Mouse (Mus musculus) adrenal gland, postnatal 36 days (tissue): Measurements from ENCODE around the gene Hist1h4f. TPM values are rescaled to one million over a fixed set of nuclear protein-coding genes. Genes with fewer than 3 reads are reported as not detected.
"Not testable (repeated sequence)": the region's sequence is repeated elsewhere in the genome, so short reads cannot be mapped to it uniquely, and the experiment has no call there.

Source experiments
- DNase-seq, 2 experiments: peaks; one replicate each; pipeline ENCODE4 v3.0.0; 2021; ENCODE audit warnings: mixed read lengths in 1 of 2
- total RNA-seq, 2 experiments: library from RNA; stranded (reverse); gene quantifications; 2 replicates each; pipeline ENCODE4 v1.2.3; 2021

The Hist1h4f gene
- total RNA-seq, 2 experiments from 2014 or later: 112 to 118 TPM

DNA sequence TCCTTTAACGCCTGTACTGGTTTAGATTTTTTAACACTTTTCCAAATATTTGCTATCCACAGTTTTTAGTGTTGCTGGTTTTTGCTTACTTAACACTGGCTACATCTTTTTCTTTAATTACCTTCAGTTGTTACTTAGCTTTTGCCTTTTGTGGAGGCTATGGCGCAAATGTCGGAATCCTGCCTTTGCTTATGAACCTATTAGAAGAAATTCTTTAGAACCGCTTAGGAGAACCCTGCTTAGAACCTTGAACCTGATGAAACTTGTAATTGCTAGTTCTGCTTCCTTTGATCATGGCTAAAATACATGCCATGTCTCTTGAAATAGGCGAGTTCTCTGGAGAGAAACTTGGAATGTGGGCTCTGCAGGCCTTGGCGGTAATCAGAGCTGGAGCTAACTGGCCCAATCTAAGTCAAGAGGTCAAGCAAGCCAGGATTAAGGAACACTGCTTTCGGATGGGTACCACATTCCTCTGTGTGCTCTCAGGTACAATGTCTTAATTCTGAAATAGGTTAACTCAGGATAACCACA lies 25.0 kb upstream of the Hist1h4f start:
- no peak for DNase-seq

DNA sequence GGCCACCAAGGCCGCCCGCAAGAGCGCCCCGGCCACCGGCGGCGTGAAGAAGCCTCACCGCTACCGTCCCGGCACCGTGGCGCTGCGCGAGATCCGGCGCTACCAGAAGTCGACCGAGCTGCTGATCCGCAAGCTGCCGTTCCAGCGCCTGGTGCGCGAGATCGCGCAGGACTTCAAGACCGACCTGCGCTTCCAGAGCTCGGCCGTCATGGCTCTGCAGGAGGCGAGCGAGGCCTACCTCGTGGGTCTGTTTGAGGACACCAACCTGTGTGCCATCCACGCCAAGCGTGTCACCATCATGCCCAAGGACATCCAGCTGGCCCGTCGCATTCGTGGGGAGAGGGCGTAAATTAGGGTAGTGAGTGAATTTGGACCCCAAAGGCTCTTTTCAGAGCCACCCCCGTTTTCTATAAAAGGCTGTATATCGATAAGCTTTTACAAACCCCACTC lies 24.4 kb upstream of the Hist1h4f start:
- DNase-seq: not testable (repeated sequence)

DNA sequence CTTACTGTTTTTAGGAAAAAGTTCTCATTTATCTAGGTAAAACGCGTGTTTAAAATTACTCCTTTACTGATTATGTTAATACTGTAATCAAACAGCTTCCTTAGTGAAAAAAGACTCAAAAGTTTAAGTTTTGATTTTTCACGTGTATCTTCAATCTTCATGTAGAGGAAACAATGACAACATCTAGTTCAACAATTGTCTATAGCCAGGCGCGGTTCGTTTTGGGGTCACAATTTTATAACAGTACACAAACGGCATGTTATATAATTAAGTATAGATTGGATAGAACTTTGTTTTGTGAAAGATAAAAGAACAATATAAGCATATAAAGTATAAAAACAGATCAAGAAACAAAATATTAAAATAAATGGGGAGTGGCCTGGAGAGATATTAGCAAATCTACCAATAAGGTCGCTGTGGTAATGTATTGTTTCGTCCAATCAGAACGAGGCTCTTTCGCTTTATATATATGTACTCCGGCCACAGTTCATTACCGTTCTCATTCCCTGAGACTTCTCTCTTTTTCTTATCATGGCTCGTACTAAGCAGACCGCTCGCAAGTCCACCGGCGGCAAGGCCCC lies 23.9 kb upstream of the Hist1h4f start, which contains the start of gene Hist1h3d:
Gene Hist1h3d (plus strand): TSS at position 493 of the 581 bp plus-strand sequence.
- DNase-seq: no peak

DNA sequence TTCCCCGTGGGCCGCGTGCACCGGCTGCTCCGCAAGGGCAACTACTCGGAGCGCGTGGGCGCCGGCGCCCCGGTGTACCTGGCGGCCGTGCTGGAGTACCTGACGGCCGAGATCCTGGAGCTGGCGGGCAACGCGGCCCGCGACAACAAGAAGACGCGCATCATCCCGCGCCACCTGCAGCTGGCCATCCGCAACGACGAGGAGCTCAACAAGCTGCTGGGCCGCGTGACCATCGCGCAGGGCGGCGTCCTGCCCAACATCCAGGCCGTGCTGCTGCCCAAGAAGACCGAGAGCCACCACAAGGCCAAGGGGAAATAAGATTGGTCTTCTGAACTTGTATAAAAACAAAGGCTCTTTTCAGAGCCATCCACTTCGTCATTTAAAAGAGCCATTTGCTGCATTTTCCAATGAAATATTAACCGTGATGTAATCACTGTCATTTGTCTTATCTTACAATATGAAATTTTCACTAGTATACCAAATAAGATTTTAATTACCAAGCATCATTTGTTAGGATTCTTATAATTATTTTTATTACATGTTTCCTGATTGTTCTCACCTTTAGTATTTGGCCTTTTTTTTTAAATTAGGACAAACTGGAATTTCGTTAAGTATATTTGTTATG lies 23.2 kb upstream of the Hist1h4f start:
- not testable (repeated sequence) for DNase-seq

DNA sequence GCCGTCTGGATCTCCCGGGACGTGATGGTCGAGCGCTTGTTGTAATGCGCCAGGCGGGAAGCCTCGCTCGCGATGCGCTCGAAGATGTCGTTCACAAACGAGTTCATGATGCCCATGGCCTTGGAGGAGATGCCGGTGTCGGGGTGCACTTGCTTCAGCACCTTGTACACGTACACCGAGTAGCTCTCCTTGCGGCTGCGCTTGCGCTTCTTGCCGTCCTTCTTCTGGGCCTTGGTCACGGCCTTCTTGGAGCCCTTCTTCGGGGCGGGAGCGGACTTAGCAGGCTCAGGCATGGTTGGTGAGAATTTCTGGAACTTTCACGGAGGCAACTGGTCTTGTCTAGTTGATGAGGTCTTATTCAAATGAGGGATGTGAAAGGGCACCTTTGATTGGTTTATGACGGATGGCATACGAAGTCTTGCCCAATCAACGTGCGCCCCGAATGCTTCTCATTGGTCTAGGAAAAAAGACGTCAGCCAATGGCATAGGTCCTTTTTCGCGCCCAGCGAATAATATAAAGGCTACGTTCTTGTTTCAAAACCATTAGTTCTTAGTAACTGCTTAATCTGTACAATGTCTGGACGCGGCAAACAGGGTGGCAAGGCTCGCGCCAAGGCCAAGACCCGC lies 22.6 kb upstream of the Hist1h4f start, which contains the start of the genes Hist1h2bf and Hist1h2ad:
Gene Hist1h2bf (minus strand): TSS at position 299 of the 627 bp plus-strand sequence.
Gene Hist1h2ad (plus strand): TSS at position 484 of the 627 bp plus-strand sequence.
- peak; percentile 78 to 83 for DNase-seq

DNA sequence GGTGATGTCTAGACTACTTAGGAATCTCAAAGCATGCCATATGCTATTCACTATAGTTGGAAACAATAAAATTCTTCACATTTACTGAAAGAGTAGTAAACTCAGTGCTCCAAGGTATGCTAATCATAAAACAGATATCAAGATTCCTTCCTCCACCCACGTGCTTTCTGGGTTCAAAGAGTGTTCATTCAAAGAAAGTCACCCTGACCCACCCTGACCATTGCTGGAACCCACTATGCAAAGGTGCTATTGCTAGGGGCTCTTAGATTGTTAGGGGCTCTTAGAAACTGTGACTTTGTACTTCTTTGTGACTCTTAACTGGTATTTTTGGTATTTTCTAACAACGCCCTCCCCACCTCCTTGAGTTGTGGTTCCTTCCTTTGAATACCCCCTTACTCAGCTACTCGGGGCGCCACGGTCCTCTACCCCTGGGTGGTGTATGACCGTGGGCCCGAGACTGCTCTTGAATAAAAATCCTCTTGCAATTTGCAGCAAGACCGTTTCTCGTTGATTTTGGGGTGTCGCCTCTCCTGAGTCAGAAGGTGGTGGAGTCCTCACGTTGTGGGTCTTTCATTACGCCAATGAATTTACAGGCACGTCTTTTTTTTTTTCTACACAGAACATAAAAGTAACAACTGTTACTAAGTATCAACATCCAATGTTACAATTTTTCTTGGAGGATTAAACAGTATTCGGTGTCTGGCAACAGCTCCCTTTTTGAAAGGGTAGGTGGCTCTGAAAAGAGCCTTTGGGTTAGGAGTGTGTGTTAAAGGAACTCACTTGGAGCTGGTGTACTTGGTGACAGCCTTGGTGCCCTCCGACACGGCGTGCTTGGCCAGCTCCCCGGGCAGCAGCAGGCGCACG lies 21.8 kb upstream of the Hist1h4f start:
- not testable (repeated sequence) for DNase-seq

DNA sequence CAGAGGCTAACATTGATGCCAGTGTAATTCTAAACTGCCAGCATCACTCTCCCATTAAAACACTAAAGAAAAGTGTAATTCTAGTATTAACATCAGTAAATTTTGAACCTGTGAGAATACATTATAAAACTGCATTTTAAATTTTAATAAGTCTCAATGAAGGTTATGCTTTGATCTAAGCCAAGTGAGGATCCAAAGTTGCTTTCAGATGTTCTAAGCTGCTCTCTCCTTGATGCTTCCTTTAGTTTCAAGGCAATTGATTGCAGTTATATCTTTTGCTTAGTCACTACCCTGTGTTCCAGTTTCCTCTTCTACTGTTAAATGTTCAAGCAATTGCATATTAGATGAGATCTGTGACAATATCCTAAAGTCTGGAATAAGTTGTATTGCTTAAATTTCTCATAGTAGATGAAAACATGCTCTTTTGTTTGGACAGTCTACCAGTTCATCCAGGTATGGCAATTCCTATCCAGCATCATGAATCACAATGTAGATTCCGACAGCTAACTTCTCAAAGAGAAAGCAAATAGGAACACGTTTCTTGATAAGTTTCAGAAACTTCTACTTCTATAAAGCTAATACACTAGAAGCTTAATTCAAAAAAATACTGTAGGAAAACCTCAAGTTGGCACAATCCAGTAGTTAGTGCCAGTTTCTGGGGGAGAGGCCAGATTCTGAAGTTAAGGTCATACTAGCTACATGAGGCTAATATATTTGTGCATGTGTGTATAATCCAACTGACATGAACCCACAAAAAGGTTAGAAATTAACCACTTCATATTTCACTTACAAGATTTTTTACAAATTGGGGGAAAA lies 21.0 kb upstream of the Hist1h4f start:
- DNase-seq: no peak

DNA sequence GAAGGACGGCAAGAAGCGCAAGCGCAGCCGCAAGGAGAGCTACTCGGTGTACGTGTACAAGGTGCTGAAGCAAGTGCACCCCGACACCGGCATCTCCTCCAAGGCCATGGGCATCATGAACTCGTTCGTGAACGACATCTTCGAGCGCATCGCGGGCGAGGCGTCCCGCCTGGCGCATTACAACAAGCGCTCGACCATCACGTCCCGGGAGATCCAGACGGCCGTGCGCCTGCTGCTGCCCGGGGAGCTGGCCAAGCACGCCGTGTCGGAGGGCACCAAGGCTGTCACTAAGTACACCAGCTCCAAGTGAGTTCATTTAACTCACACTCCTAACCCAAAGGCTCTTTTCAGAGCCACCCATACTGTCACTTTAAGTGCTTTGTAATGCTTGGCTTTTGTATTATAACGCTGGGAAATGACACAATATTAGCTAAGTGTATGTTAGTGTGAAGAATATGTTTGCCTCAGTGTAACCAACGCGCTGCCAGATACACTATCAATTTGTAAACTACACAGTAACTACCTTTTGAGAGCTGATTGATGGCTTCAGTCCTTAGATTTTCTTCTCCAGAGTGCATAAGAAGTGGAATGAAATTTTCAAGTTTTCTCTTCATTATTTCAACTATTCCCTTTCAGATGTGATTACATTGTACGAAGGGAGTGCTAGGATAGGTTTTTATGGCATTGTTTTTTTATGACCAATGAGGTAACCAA lies 20.2 kb upstream of the Hist1h4f start:
- not testable (repeated sequence) for DNase-seq

DNA sequence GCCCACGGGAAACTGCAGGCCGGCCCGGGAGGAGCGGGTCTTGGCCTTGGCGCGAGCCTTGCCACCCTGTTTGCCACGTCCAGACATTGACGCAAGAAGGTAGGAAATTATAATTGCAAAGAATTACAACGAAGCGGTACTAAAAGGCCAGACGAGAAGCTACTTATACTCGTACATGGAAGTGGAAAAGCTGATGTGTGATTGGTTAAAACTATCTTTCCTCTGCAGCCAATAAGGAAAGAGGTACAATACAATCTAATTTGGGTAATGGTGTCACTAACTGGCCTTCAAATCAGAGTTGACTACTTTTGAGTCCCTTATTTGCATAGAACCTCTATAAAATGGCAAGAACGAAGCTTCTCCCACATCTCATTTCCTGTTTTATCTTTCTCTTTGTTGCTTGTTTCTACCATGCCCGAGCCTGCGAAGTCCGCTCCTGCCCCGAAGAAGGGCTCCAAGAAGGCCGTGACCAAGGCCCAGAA lies 19.6 kb upstream of the Hist1h4f start, which contains the start of the genes Hist1h2ae and Hist1h2bg:
Gene Hist1h2ae (minus strand): TSS at position 199 of the 482 bp plus-strand sequence.
Gene Hist1h2bg (plus strand): TSS at position 375 of the 482 bp plus-strand sequence.
- DNase-seq: peak; percentile 53

DNA sequence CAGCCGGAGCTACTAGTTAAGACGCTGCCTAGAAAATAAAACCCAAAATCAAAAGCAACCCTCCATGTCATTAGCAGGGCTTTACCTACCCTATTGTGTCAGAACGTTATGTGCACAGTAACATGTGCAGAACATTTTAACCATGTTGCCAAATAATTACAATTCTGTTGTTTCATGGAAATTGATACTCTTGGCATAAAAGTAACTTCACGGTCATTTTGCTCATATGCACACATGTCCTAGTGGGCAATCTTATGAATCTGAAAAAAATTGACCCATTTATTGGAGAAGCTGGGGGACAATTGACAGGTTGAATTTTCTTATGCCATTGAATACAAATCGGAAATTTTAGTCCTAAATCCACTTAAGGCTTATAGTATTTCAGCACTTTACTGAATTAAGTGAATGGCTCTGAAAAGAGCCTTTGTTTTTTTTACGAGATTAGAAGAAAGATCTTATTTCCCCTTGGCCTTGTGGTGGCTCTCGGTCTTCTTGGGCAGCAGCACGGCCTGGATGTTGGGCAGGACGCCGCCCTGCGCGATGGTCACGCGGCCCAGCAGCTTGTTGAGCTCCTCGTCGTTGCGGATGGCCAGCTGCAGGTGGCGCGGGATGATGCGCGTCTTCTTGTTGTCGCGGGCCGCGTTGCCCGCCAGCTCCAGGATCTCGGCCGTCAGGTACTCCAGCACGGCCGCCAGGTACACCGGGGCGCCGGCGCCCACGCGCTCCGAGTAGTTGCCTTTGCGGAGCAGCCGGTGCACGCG lies 19.0 kb upstream of the Hist1h4f start:
- DNase-seq: not testable (repeated sequence)

DNA sequence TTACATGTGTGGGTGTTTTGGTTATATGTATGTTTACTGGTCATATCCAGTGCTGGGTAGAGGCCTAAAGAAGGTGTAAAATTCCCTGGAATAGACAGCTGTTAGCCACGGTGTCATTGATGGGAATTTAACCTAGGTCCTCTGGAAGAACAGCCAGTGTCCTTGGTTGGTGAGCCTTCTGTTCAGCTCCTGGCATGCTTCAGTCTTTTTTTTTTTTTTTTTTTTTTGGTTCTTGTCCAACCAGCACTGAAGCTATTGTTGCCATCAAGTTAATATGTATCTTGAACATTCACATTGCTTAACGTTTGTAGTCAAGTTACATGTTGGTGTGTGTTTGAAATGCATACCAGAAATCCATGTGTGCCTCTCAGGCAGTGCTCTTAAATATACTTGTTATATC lies 13.0 kb upstream of the Hist1h4f start:
- DNase-seq: no peak

DNA sequence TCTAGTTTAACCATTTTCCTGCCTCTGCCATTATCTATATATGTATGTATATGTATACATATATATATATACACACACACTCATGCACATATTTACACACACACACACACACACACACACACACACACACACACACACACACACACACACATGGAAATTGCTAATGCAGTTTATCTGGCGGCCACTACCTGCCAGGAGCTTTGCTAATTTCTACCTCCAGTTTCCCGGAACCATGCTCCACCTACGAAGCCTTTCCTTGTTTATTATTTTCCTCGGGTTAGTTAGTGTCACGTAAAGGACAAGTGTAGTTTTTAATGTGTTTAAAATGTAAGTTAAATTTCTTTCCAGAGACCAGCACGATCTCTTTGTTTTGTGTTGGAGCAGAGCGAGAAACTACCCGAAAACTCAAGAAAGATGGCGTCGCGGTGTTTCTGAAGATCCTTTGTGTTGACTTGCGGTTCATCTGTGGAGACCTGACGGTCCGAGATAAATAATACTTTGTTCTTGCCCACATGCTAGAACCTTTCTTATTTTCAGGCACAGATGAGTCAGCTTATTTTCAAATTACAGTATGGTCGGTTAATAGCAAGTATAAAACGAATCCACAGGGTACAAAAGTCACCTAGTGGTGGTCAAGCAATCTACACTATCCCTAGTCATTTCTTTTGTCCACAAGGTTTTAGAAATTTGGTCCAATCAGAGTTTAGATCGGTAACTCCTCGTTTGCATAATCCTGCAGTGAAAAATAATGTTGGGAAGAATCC lies 11.4 kb upstream of the Hist1h4f start:
- no peak for DNase-seq

DNA sequence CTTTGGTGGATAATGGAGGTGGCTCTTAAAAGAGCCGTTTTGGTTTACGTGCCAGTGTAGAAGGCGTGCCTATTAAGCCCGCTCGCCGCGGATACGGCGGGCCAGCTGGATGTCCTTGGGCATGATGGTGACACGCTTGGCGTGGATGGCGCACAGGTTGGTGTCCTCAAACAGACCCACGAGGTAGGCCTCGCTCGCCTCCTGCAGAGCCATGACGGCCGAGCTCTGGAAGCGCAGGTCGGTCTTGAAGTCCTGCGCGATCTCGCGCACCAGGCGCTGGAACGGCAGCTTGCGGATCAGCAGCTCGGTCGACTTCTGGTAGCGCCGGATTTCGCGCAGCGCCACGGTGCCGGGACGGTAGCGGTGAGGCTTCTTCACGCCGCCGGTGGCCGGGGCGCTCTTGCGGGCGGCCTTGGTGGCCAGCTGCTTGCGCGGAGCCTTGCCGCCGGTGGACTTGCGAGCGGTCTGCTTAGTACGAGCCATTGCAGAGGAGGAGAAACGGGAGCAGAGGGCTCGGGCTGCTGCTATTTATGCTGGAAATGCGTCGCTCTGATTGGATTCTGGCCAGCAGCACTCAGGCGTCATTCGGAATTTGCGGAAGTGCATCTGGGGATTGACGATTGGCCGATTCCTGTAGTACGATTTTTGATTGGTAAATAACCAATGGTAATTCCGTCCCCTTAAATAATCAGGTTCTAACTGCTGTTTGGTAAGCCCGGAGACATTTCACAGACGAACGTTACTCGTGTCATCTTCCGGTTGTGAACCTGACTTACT lies 10.6 kb upstream of the Hist1h4f start, which contains the start of gene Hist1h3e:
Gene Hist1h3e (minus strand): TSS at position 487 of the 777 bp plus-strand sequence.
- DNase-seq: peak; percentile 91 to 92

DNA sequence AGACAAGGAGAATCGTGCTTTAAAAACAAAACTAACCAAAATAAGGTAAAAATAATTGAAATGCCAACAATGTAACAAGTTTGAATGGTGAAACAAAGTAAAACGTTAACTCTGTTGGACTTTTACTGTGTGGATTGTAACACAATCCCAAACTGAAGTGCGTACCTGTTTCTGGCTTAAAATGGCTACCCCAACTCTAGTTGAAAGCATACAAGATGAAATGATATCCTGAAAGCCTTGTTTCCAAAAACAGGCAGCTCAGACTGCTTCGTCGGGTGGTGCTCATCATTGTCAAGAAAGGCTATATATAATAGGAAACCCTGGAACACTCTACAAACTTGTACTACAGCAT lies 10.1 kb upstream of the Hist1h4f start:
- not testable (repeated sequence) for DNase-seq

DNA sequence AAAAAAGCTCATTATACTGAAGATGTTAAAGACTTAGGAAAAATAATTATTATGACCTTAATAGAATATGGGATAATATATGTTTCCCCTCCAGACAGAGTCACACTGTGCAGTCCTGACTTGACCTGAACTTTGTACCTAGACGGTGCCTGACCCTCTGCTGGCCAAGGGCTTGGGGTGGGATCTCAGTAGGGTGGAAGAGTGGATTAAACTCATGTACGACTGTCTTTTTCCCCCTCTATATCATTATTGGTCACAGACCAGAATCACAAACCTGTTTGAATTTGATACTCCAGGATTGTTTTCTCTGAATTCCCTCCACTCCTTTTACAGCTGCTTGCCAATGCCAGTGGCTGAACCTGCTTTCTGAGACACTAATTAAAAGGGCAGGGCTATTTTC lies 9.3 kb upstream of the Hist1h4f start:
- DNase-seq: not testable (repeated sequence)

DNA sequence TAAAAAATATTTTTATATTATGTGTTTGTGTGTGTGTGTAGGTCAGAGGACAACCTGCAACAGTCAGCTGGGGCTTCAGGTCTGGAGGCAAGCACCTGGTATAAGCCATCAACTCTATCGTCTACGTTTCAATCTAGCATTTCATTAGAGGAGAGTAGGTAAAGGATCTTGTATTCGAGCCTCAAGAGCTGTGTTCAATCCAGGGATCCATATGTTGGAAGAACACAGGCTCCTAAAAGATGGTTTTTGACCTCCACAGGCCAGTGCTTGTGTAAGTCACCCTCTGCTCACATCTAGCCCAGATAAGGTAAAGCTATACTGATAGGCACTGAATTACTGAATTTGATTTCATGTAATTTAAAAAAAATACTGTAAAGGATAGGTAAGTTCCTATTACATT lies 5.5 kb upstream of the Hist1h4f start:
- no peak for DNase-seq

DNA sequence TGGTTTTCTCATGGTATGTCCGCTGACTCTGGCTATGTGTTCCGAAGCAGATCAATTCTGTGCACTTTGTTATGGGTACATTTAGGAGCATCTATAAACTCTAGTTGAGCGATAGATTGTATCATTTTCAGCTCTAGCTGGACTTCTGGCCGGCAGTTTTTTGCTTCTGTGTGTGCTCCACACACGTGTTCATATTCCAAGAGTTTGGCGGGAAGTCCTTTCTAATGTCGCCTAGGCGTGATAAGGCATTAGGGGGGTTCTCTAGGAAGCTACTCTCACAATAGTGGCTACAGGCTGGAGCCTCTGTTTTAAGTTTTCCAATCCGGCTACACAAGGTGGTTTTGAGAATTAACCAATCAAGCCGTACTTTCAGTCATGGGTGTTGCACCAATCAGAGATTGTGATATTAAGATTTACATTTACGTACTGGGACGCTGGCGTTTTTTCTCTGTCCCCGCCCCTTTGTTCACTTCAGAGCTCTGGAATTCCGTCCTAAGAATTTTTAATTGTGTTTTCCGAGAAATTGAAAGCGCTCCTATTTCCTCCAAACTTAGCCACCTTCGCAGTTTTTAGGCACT lies 4.5 kb upstream of the Hist1h4f start:
- DNase-seq: peak; percentile 45 to 61
